Mouse (Mus musculus) lung, postnatal 0 days (tissue): ENCODE measurements around the gene Lztr1. TPM values are rescaled to one million over a fixed set of nuclear protein-coding genes. Genes with fewer than 3 reads are reported as not detected.
A peak's percentile ranks its signal among the peaks of the same experiment; 100 is the strongest.
"Not testable (repeated sequence)": the region's sequence is repeated elsewhere in the genome, so short reads cannot be mapped to it uniquely, and the experiment has no call there.

Experiments
- ATAC-seq: fragments of 200-750 bp; cut with Nextera tagmentation; 2 replicates; pipeline ENCODE4 v1.8.0; 2017; ENCODE audit warnings: moderate library complexity
- DNase-seq: peaks from one replicate; pipeline ENCODE4 v3.0.0-alpha.2; 2016; ENCODE audit warnings: low spot score
- H3K27ac ChIP-seq: fragments of 300-500 bp; sonication (generic); 2 replicates; pipeline ENCODE4 v1.5.1; 2014; ENCODE audit warnings: antibody characterized with exemption, mild to moderate bottlenecking, low read length, mixed read lengths
- H3K27me3 ChIP-seq: fragments of 300-500 bp; sonication (generic); replicated peaks from 2 replicates; pipeline ENCODE4 v1.6.1; 2014; ENCODE audit warnings: low read length, mixed read lengths; ENCODE audit not compliant: insufficient read depth
- H3K36me3 ChIP-seq: fragments of 300-500 bp; sonication (generic); 2 replicates; pipeline ENCODE4 v1.6.1; 2014; ENCODE audit warnings: low read length, mixed read lengths; ENCODE audit not compliant: insufficient read depth
- H3K4me1 ChIP-seq: fragments of 300-500 bp; sonication (generic); 2 replicates; pipeline ENCODE4 v1.6.1; 2014; ENCODE audit warnings: antibody characterized with exemption, low read depth, low read length, mixed read lengths; ENCODE audit not compliant: insufficient read depth
- H3K4me2 ChIP-seq: fragments of 300-500 bp; sonication (generic); replicated peaks from 2 replicates; pipeline ENCODE4 v1.6.1; 2014; ENCODE audit warnings: low read depth, mild to moderate bottlenecking, low read length, moderate library complexity, mixed read lengths
- H3K4me3 ChIP-seq: fragments of 300-500 bp; sonication (generic); 2 replicates; pipeline ENCODE4 v1.5.1; 2014; ENCODE audit warnings: low read depth, low read length
- H3K9ac ChIP-seq: fragments of 300-500 bp; sonication (generic); replicated peaks from 2 replicates; pipeline ENCODE4 v1.6.1; 2014; ENCODE audit warnings: low read depth, mild to moderate bottlenecking
- H3K9me3 ChIP-seq: fragments of 300-500 bp; sonication (generic); 2 replicates; pipeline ENCODE4 v1.6.1; 2016; ENCODE audit warnings: low read length, mixed read lengths
- CTCF ChIP-seq: IDR thresholded peaks from 2 replicates; pipeline ENCODE4 v1.5.1; 2016; ENCODE audit warnings: antibody characterized with exemption, mild to moderate bottlenecking
- EP300 ChIP-seq: IDR thresholded peaks from 2 replicates; pipeline ENCODE4 v1.6.1; 2016; ENCODE audit warnings: antibody characterized with exemption, mild to moderate bottlenecking, control low read depth
- WGBS: fragments of 180-500 bp; shearing (Covaris S2); extraction: QIAGEN DNeasy Blood & Tissue Kit; methylation state at CpG from one replicate; pipeline ENCODE4 v1.1.7; 2014; 5-methylcytosine and 5-hydroxymethylcytosine counted together
- polyA plus RNA-seq: library from polyadenylated mRNA; unstranded; fragments of >200 nt; fragmentation: Nextera tagmentation; extraction: Ambion mirVana; gene quantifications from 2 replicates; pipeline ENCODE4 v1.2.1, GENCODE M21; 2015

Lztr1 gene
- polyA plus RNA-seq, 1 experiment from 2014 or later: 64.7 TPM

DNA sequence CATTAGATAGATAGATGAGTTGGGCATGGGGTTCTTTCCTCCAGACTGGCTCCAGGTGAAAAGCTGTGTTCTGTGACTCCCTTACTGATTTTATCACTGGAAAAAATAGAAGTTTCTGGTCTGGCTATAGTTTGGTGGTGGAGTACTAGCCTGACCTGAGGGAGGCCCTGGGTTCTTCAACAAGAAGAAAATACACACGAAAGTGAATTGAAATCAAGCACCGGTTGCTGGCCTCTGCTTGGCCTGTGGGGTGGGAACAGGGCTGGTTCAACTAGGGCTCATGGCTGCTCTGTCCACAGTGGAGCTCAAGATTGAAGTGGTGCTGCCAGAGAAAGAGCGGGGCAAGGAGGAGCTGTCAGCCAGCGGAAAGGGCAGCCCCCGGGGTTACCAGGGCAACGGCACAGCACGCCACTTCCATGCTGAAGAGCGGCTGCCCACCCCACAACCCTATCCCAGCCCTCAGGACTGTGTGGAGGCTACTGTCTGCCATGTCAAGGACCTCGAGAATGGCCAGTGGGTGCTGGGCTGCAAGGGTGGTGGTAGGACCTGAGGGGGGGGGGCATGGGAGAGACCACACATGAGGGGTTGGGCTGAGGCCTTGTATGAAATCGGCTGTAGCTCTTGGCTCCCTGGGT is 9.1 kb upstream of the Lztr1 start:
- DNase-seq (no peak), ATAC-seq (peak; percentile 32)
- Histone ChIP-seq H3K4me1 (no peaks in the 10 kb centered on the region), H3K9ac (no peak overlapping the region), H3K4me3 (no peak overlapping the region), H3K27ac (no peak overlapping the region), H3K4me2 (no peak overlapping the region), H3K36me3 (no peaks in the 10 kb centered on the region), H3K9me3 (no peaks in the 10 kb centered on the region), H3K27me3 (no peaks in the 10 kb centered on the region)
- TF ChIP-seq CTCF (no peak), EP300 (no peak)
- WGBS: 23% methylated on average over 10 of the region's 10 CpGs

DNA sequence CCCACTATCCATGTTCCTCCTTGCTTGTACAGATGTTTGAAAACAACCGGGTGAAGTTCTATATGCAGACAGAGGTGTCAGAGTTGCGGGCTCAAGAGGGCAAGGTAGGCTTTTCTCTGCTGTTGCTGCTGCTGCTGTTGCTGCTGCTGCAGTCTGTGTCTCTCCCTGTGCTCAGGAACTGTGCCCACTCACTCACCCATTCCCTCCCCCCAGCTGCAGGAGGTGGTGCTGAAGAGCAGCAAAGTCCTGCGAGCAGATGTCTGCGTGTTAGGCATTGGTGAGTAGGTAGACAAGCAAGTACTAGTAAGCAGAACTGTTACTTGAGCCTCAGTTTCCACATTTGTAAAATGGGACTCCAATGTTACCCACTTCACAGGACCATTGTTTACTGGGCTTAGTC is 5.8 kb upstream of the Lztr1 start:
- 64% methylated on average over 4 of the region's 4 CpGs for WGBS
- ATAC-seq: no peak

DNA sequence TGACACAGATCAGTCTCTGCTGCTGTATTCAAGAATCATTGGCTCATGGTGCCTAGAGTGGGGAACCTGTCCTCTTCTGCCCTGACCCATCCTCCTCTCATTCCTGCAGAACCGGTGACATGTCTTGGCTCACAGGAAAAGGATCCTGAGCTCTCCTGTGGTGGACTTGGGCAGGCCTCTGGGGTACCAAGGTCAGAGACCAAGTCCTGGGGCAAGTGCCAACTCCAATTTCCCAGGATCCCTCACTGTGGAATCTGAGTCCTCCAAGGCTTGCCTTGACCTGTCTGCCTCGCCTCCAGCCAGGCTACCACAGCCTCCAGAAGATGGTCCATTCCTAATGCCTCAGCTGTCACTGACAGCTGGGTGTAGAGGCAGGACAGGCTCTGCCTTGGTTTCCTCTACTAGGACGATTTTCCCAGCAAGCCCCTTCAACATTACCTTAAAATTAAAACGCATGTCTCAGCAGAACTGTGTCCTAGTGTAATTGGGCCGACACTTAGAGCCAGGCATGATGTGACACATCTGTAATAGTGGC is 1.4 kb upstream of the Lztr1 start:
- no peak overlapping the region for H3K9ac ChIP-seq
- ATAC-seq (no peak), DNase-seq (no peak)
- H3K4me3 ChIP-seq: no peak overlapping the region
- no peaks in the 10 kb centered on the region for H3K27me3 ChIP-seq
- H3K4me1 ChIP-seq: peaks cover 10% of the 10 kb centered on the region; the same call in 1 of the 2 replicates
- WGBS: 88% methylated on average over 5 of the region's 5 CpGs
- TF ChIP-seq CTCF (no peak), EP300 (no peak)
- H3K4me2 ChIP-seq: no peak overlapping the region
- no peaks in the 10 kb centered on the region for H3K9me3 ChIP-seq
- no peak overlapping the region for H3K27ac ChIP-seq
- H3K36me3 ChIP-seq: no peaks in the 10 kb centered on the region

More for the DNA sequence above, 5.8 kb upstream of the Lztr1 start:
- H3K36me3 ChIP-seq: no peaks in the 10 kb centered on the region
- no peak overlapping the region for H3K27ac ChIP-seq
- H3K4me3 ChIP-seq: no peak overlapping the region
- no peak for DNase-seq
- TF ChIP-seq EP300: no peak
- no peak for TF ChIP-seq CTCF
- H3K4me1 ChIP-seq: no peaks in the 10 kb centered on the region
- no peak overlapping the region for H3K9ac ChIP-seq
- no peaks in the 10 kb centered on the region for H3K27me3 ChIP-seq
- H3K9me3 ChIP-seq: no peaks in the 10 kb centered on the region
- H3K4me2 ChIP-seq: no peak overlapping the region

DNA sequence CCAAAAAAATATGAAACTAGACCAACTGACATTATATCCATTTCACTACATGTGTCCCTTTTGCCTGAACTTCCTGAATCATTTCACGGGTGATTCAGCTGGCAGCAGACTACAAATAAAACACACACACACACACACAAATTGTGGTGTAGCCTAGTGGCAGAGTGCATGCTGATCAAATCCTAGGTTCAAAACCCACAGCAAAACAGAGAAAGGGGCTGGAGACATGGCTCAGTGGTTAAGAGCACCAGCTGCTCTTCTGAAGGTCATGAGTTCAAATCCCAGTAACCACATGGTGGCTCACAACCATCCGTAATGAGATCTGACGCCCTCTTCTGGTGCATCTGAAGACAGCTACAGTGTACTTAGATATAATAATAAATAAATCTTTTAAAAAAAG is 457 bp upstream of the Lztr1 start:
- Histone ChIP-seq H3K4me3 (peak overlapping the region; percentile 73), H3K4me1 (peaks cover 10% of the 10 kb centered on the region; the same call in 1 of the 2 replicates), H3K4me2 (peak overlapping the region; percentile 70), H3K9ac (peak overlapping the region; percentile 64; the same call in 1 of the 2 replicates)
- not testable (repeated sequence) for DNase-seq, H3K36me3 ChIP-seq, H3K27me3 ChIP-seq, H3K9me3 ChIP-seq, H3K27ac ChIP-seq
- 0 out of 2 replicates have a peak, but pooled peaks have one; percentile 10 for TF ChIP-seq CTCF
- 19% methylated on average over 3 of the region's 3 CpGs for WGBS
- 0 out of 2 replicates have a peak, but pooled peaks have one; percentile 0 for ATAC-seq

- no peak for TF ChIP-seq EP300
- TF ChIP-seq CTCF: no peak
- peaks cover 13% of the 10 kb centered on the region; the same call in 1 of the 2 replicates for H3K36me3 ChIP-seq
- 6% methylated on average over 9 of the region's 9 CpGs for WGBS
- peak overlapping the region; percentile 73 for H3K4me3 ChIP-seq
- peak overlapping the region; percentile 64 for H3K9ac ChIP-seq
- H3K9me3 ChIP-seq: no peaks in the 10 kb centered on the region
- ATAC-seq (no peak), DNase-seq (no peak)
- H3K4me1 ChIP-seq: peaks cover 10% of the 10 kb centered on the region; the same call in 1 of the 2 replicates
- H3K27me3 ChIP-seq: no peaks in the 10 kb centered on the region
- peak overlapping the region; percentile 76; the same call in 1 of the 2 replicates for H3K27ac ChIP-seq
- H3K4me2 ChIP-seq: peak overlapping the region; percentile 70
Observed at GRCm38 (mm10) chr16:17509240-17509597, 731 bp downstream of the Lztr1 start.

- ATAC-seq (peak; percentile 51), DNase-seq (peak; percentile 73)
- Histone ChIP-seq H3K4me1 (peaks cover 10% of the 10 kb centered on the region; the same call in 1 of the 2 replicates), H3K4me2 (peak overlapping the region; percentile 70), H3K36me3 (peaks cover 13% of the 10 kb centered on the region; the same call in 1 of the 2 replicates), H3K4me3 (no peak overlapping the region), H3K9me3 (no peaks in the 10 kb centered on the region), H3K27ac (0 out of 2 replicates have a peak overlapping the region, but pooled peaks have one; percentile 76), H3K27me3 (no peaks in the 10 kb centered on the region), H3K9ac (no peak overlapping the region)
- 87% methylated on average over 2 of the region's 2 CpGs for WGBS
- no peak for TF ChIP-seq EP300
- TF ChIP-seq CTCF: no peak
Observed at GRCm38 (mm10) chr16:17510143-17510542, 1.7 kb downstream of the Lztr1 start.
